Mouse (Mus musculus) megakaryocyte, adult 5-6 weeks (primary cell): ENCODE measurements around the gene Arhgef39. TPM values are rescaled to one million over a fixed set of nuclear protein-coding genes. Genes with fewer than 3 reads are reported as not detected.
"Not testable (repeated sequence)": the region's sequence is repeated elsewhere in the genome, so short reads cannot be mapped to it uniquely, and the experiment has no call there.

Experiments used
- ATAC-seq: 2 replicates; pipeline ENCODE4 v1.8.0; 2016; ENCODE audit warnings: mild to moderate bottlenecking, inconsistent platforms; ENCODE audit not compliant: poor library complexity, severe bottlenecking
- total RNA-seq, 2 experiments: library from RNA; stranded (forward) in 1 of 2; stranded (reverse) in 1 of 2; fragments of 153-499, 151-499 nt in 1 of 2; fragments of 221-1000, 200-1000 nt in 1 of 2; gene quantifications; 2 replicates each; pipeline versions ENCODE4 v1.2.3 to v1.2.4; 2015 to 2017

The Arhgef39 gene
- total RNA-seq, 2 experiments from 2014 or later, result 54.1 to 60.0 TPM

DNA sequence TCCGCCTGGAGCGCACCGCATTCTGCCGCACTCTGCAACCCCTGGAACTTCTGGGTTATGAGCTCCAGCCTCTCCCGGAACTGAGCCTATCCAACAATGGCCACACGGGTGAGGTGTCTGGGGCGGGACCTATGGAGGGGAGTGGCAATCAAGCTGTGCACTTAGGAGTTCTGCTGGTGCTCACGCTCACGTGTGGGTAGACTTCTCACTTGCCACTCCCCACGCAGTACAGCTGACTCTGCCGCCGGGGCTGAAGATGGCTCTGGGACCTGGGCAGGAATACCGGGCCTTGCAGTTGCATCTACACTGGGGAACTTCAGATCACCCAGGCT lies 9.1 kb upstream of the Arhgef39 start:
- peak; percentile 95 for ATAC-seq

DNA sequence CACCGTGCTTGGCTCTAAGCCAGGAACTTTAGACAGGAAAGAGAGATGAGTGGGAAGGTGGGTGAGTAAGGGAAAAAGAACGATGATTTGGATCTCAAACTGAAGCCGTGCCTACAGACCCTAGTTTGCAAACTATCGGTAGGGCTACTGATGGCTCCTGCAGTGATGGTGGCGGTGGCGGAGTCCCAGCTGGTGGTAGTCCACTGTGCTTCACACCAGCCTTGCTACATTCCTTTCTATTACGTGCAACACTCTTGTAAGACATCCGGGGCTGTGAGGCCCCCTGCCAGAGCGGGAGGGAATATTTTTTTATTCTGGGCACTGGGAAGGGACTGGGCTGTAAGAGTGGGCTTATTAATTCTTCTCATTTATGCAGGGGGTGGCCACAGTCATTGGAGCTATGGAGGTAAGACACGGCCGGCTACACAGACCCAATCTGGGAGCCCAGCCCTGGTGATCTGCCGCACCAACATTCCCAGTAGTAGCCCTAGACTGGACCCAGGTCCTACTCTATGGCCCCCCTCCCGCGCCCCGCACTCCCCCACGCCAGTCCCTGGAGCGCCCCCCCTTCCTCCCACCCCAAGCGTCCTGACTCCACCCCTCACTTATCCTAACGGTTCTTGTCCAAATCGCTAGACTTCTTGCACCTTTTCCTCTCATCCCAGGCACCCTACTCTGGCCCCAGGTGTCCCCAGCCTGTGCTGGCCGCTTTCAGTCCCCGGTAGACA lies 8.6 kb upstream of the Arhgef39 start:
- ATAC-seq, result no peak

DNA sequence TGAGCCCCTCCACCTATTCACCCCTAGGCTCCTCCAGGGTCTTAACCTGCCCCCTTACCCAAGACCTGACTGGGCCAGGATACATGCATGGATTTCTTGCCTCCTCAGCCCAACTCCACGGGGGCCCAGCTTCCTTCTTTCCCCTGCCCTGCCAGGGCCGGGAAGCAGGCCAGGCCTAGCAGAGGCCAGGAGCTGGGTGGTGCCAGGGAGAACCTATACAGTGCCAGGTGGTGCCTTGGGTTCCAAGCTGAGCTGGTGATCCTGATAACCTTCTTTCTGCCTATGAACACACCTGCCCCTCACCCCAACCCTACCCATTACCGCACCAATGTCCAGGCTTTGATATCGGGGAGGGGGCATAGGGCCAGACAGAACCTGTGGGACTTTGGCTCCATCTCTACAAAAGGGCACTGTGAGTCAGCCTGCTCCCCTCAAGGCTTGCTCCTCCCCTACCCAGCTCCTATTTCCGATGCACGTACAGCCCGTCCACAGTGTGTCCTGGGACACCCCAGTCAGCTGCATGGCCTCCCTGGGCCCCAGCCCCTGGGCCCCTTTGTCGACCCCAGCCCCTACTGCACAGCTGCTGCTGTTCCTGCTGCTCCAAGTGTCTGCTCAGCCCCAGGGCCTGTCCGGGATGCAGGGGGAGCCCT lies 7.2 kb upstream of the Arhgef39 start, which contains the start of gene Car9:
Car9 (plus strand) TSS at position 431 of the 650 bp plus-strand sequence.
- ATAC-seq, result no peak

DNA sequence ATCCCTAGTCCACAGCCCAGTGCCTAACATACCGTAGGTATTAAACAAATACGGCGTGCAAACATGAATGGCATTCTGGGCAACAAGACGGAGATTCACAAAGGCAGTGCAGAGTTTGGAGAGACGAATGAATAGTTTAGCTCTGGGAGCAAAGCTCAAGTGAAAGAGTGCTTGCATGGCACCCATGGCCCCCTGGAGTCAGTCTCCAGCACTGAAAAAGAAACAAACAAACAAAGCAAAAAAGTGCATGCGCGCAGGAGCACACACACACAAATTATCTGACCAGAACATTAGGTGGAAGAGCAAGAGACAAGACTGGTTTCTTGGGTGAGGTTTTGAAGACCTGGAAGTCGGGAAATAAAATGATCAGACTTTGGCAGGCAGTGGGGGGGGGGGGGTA lies 6.6 kb upstream of the Arhgef39 start:
- ATAC-seq, result no peak

DNA sequence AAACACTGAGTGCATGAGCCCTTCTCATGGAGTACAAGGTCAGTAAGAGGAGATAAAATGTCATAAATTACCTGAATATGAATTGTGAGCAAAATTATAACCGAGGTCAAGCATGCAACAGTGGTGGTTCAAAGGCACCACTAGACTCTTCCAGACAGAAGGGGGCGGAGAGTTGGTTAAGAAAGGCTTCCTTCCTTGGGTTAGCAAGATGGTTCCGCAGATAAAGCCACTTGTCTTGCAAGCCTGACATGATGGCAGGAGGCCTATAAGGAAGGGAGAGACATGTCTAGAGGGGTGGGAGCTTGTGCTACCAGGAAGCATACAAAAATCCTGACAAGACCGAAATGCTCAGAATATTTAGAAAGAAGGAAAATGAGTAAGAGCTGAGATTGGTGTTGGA lies 4.8 kb upstream of the Arhgef39 start:
- no peak for ATAC-seq

DNA sequence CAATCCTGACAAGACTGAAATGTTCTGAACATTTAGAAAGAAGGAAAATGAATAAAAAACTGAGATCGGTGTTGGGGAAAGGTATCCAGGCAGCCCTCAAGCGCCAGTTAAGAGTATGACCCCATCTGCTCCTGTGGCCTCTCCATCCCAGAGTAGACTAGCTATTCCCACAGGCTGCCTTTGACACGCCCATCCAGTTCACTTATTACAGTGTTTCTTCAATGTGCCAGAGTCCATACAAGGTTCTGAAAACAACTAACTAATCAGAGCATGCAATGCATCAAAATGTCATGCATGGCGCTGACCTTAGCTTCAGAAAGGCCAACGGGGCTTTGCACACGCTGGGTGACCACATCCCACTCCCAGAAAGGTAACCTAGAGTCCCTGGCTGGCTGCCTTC lies 4.0 kb upstream of the Arhgef39 start:
- no peak for ATAC-seq

DNA sequence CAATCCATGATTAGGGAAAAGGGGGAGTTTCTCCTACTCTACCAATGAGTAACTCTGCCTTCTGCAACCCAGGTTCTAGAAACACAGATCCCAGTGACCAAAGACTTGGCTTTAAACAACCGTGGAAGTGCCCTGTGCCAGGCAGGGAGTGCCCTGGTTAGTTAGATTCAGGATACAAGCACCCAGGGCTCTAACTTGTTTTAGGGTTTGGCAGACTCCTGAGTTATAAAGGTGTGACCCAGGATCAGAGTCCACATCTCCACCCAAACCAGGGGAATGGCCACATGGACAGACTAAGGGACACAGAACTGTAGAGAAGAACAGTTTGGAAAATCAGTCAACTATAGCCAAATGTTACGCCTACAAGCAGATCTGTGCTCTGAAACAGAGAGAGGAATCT lies 3.5 kb upstream of the Arhgef39 start:
- ATAC-seq, result no peak

GRCm38 (mm10) chr4:43498983-43499382 lies 512 bp downstream of the Arhgef39 start:
- peak; percentile 38 for ATAC-seq

GRCm38 (mm10) chr4:43497946-43498345 lies 1.5 kb downstream of the Arhgef39 start:
- ATAC-seq, result no peak

DNA sequence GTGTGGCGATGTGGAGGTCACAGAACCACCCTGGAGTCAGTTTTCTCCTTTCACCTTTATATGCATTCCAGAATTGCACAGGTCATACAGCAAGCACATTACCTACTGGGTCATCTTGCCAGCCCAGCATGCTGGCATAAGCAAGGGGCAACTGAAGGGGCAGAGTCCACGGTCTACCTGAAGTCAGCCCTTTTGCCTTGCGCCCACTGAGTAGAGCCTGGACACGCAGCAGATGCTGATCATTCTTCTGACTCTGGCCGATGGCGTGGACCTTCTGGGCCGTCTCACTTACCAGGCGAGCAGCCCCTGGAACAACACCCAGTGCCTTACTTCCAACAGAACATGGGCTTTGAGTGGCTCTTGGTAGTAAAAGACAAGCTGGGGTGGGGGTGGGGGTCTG lies 2.1 kb downstream of the Arhgef39 start:
- ATAC-seq, result no peak

DNA sequence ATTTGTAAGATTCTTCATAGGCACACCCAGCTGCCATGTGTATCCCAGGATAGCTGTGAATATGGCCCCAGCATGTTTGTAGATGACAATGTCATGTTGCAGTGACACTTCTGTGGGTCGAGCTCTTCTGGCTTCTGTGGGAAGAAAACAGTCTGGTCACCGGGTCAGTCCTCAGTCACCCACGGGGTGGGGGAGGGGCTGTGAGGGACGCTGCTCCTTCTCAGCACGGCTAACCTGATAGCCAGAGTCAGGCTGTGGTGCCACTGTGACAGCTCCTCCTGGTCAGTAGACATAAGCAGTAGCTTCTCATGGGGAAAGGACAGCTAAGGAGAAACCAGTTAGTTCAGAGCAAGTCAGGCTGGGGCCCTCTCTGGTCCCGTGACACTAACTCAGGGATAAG lies 2.9 kb downstream of the Arhgef39 start:
- ATAC-seq, result no peak

- ATAC-seq, result no peak
Observed at GRCm38 (mm10) chr4:43493846-43494240, 5.7 kb downstream of the Arhgef39 start.

- ATAC-seq, result peak; percentile 81
Observed at GRCm38 (mm10) chr4:43493186-43493845, 6.2 kb downstream of the Arhgef39 start.

DNA sequence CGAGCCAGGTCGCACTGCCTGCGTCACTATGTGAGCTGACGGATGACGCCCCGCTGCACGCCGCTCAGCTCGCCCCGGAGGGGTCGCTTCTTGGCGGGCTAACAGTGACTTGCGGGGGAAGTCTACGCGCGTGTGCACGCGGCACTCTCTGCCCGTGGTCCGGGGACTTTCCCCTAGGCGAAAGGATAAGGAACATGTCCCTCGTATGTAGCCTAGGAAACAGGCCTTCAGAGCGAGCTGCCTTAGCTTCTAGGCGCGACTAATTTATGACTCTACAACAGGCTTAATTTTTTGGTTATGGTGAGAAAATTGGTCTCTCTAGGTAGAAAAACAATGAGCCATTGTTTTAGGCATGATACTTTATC lies 6.7 kb downstream of the Arhgef39 start, which contains the start of gene Ccdc107:
Ccdc107 (plus strand) TSS at position 80 of the 365 bp plus-strand sequence.
- ATAC-seq, result peak; percentile 91

DNA sequence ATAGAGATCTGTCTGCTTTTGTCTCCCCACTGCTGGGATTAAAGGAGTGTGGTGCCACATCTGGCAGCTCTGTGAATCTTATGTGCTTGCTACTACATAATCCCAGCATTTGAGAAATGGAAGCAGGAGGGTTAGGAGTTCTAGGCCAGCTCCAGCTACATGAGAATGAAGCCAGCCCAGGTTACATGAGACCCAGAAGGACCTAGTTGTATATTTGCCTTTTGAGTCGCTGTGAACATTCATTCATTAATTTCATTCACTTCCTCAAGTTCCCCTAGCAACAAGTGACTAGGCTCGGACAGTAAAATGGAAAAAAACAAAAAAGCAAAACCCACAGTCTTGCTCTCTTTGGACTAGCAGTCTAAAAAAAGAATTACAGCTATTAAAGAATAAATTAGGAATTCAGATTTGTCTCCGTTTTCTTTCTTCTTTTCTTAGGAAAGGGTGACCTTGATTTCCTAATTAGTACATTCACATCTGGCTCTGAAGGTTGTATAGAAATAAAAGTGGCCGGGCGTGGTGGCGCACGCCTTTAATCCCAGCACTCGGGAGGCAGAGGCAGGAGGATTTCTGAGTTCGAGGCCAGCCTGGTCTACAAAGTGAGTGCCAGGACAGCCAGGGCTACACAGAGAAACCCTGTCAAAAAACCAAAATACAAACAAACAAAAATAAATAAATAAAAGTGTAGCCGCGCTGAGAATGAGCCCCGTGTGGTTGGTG lies 7.2 kb downstream of the Arhgef39 start:
- ATAC-seq, result no peak

DNA sequence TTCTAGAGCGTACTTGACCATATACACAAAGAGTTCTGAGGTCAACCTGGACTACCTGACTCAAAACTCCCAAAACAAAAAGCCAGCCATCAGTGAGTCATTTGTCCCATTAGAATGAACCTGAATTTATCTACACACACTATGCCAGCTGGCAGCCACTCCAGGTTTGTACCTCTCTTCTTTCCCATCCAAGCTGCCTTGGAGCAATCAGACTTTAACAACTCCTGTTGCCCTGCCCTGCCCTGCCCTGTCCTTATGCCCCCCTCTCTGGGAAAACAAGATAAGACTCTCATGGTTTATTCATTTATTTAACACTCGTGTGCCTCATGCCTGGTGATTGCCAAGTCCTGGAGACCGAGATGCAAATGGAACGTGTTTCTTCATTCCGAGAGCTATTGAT lies 8.7 kb downstream of the Arhgef39 start:
- no peak for ATAC-seq

DNA sequence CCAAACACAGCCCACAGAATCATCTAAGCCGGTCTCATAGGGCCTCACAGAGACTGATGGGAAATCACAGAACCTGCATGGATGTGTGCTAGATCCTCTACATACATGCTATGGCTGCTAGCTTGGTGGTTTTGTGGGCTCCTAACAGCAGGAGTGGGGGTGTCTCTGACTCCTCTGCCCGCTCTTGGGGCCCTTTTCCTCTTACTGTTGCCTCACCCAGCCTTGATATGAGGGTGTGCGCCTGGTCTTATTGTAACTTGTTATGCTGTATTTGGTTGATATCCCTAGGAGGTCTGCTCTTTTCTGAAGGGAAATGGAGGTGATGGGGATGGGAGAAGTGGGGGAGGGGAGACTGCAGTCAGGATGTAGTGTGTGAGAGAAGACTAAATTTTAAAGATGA lies 9.9 kb downstream of the Arhgef39 start:
- ATAC-seq, result no peak

DNA sequence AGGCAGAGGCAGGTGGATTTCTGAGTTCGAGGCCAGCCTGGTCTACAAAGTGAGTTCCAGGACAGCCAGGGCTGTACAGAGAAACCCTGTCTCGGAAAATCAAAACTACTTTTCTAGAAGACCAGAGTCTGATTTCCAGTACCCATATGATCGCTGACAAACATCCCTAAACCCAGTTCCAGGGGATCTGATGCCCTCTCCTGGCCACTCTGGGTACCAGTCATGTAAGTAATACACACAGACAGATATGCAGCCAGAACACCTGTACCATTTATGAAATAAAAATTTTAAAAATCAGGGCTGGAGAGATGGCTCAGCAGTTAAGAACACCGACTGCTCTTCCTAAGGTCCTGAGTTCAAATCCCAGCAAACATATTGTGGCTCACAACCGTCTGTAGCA lies 13.8 kb downstream of the Arhgef39 start:
- not testable (repeated sequence) for ATAC-seq

DNA sequence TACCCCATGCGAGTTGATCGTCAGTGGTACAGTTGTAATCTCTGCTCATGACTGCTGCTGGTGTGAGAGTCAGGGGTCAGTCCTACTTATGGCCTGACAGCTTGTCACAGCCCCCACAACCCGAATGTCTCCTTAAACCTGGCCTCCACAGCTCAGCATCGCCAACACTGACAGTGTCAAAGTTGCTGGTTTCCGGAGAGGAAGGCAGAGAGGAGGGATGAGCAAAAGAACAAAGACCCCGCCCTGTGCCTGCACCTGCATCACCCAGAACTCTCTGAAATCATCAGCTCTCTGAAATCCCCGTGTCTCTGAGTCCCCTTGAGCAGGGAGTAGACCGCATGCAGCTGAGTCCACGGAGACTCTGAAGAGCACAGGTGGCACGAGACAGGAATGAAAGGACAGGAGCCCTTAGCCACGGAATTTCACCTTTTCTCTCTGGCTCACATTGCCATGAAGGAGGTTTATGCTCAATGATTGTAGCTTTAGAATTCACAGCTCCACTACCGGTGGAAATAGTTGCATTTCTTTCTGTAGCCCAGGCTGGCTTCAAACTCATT lies 15.9 kb downstream of the Arhgef39 start, which contains the start of gene Sit1:
Sit1 (minus strand) TSS at position 200 of the 557 bp plus-strand sequence.
- no peak for ATAC-seq

GRCm38 (mm10) chr4:43482591-43482990 lies 16.9 kb downstream of the Arhgef39 start:
- no peak for ATAC-seq

- peak; percentile 13; the same call in 1 of the 2 replicates for ATAC-seq
Observed at GRCm38 (mm10) chr4:43481894-43482456, 17.5 kb downstream of the Arhgef39 start.
